Mouse (Mus musculus) liver (tissue): ENCODE measurements around the gene Rnf126.
A peak's percentile ranks its signal among the peaks of the same experiment; 100 is the strongest.
"Not testable (repeated sequence)": the region's sequence is repeated elsewhere in the genome, so short reads cannot be mapped to it uniquely, and the experiment has no call there.

Source experiments
- DNase-seq: peaks from one replicate; pipeline ENCODE4 v3.0.0-alpha.2; 2020; ENCODE audit warnings: mixed read lengths

Gene Rnf126

GRCm38 (mm10) chr10:79765228-79765745, 1.5 kb downstream of the Rnf126 start:
- DNase-seq = no peak

- DNase-seq = no peak
These were observed 2.5 kb downstream of the Rnf126 start for GRCm38 (mm10) chr10:79764234-79764633.

- no peak for DNase-seq
These were observed 3.9 kb downstream of the Rnf126 start for GRCm38 (mm10) chr10:79762875-79763274.

GRCm38 (mm10) chr10:79760603-79761143, 6.1 kb downstream of the Rnf126 start:
- no peak for DNase-seq

- not testable (repeated sequence) for DNase-seq
These were observed 7.1 kb downstream of the Rnf126 start for GRCm38 (mm10) chr10:79759675-79760074.

GRCm38 (mm10) chr10:79756660-79757059, 10.1 kb downstream of the Rnf126 start:
- no peak for DNase-seq

GRCm38 (mm10) chr10:79755854-79756253, 10.9 kb downstream of the Rnf126 start:
- DNase-seq = no peak

GRCm38 (mm10) chr10:79754856-79755516, 11.8 kb downstream of the Rnf126 start, which contains the start of gene Fgf22:
TSS of gene Fgf22 (plus strand) at chr10:79755076.
- peak; percentile 84 for DNase-seq

GRCm38 (mm10) chr10:79748496-79748895, 18.3 kb downstream of the Rnf126 start:
- DNase-seq = no peak

GRCm38 (mm10) chr10:79746774-79747151, 20.0 kb downstream of the Rnf126 start:
- DNase-seq = peak; percentile 65

- DNase-seq = peak; percentile 97
These were observed 20.6 kb downstream of the Rnf126 start, which contains the start of gene Polrmt for GRCm38 (mm10) chr10:79745898-79746773. TSS of gene Polrmt (minus strand) at chr10:79746581.

GRCm38 (mm10) chr10:79745411-79745810, 21.3 kb downstream of the Rnf126 start:
- no peak for DNase-seq

GRCm38 (mm10) chr10:79743650-79744365, 22.9 kb downstream of the Rnf126 start:
- DNase-seq = no peak

GRCm38 (mm10) chr10:79743161-79743560, 23.6 kb downstream of the Rnf126 start:
- DNase-seq = no peak

GRCm38 (mm10) chr10:79740863-79741262, 25.9 kb downstream of the Rnf126 start:
- DNase-seq = no peak

- DNase-seq = no peak
These were observed 27.5 kb downstream of the Rnf126 start for GRCm38 (mm10) chr10:79739234-79739633.

- no peak for DNase-seq
These were observed 28.5 kb downstream of the Rnf126 start for GRCm38 (mm10) chr10:79738259-79738658.

GRCm38 (mm10) chr10:79736706-79737105, 30.0 kb downstream of the Rnf126 start:
- no peak for DNase-seq

- no peak for DNase-seq
These were observed 31.4 kb downstream of the Rnf126 start for GRCm38 (mm10) chr10:79735361-79735760.

GRCm38 (mm10) chr10:79733847-79734246, 32.9 kb downstream of the Rnf126 start:
- no peak for DNase-seq

- DNase-seq = peak; percentile 55
These were observed 34.3 kb downstream of the Rnf126 start for GRCm38 (mm10) chr10:79732500-79732899.

- DNase-seq = no peak
These were observed 37.3 kb downstream of the Rnf126 start for GRCm38 (mm10) chr10:79729357-79729965.
